Mouse (Mus musculus): ENCODE measurements around the gene Zpld1. TPM values are rescaled to one million over a fixed set of nuclear protein-coding genes. Genes with fewer than 3 reads are reported as not detected.

The Zpld1 gene
- polyA plus RNA-seq, 1 experiment from 2014 or later, result not detected

GRCm38 (mm10) chr16:55277447-55277846 lies 20.3 kb downstream of the Zpld1 start:
- Histone ChIP-seq H3K9me3 (ENCODE audit: low read length) (no peaks in the 10 kb centered on the region), H3K27me3 (replicated peaks; ENCODE audit: insufficient read depth, low read length) (no peaks in the 10 kb centered on the region), H3K4me2 (replicated peaks; ENCODE audit: low read depth, low read length) (no peak overlapping the region), H3K36me3 (ENCODE audit: insufficient read depth, low read length) (no peaks in the 10 kb centered on the region), H3K27ac (ENCODE audit: low read length) (no peak overlapping the region), H3K4me1 (ENCODE audit: insufficient read depth, low read depth, low read length) (no peaks in the 10 kb centered on the region), H3K4me3 (ENCODE audit: low read depth, low read length) (no peak overlapping the region), H3K9ac (replicated peaks; ENCODE audit: low read depth) (no peak overlapping the region)
- TF ChIP-seq EP300 (IDR thresholded peaks at IDR 0.05), result no peak
- no peak for TF ChIP-seq CTCF (IDR thresholded peaks at IDR 0.05)
- DNase-seq (ENCODE audit: low spot score) (no peak), ATAC-seq (no peak)
- WGBS, result 93% methylated on average over 3 of the region's 3 CpGs

GRCm38 (mm10) chr16:55265281-55265680 lies 32.5 kb downstream of the Zpld1 start:
- no peak for DNase-seq (ENCODE audit: low spot score)
- no peak overlapping the region for H3K4me3 ChIP-seq (ENCODE audit: low read depth, low read length)
- 62% methylated on average over 4 of the region's 4 CpGs for WGBS

GRCm38 (mm10) chr16:55260862-55261574 lies 36.8 kb downstream of the Zpld1 start:
- Histone ChIP-seq H3K4me1 (ENCODE audit: insufficient read depth, low read depth, low read length) (no peaks in the 10 kb centered on the region), H3K36me3 (ENCODE audit: insufficient read depth, low read length) (no peaks in the 10 kb centered on the region), H3K9me3 (ENCODE audit: low read length) (no peaks in the 10 kb centered on the region), H3K4me3 (ENCODE audit: low read depth, low read length) (no peak overlapping the region), H3K27me3 (replicated peaks; ENCODE audit: insufficient read depth, low read length) (no peaks in the 10 kb centered on the region), H3K4me2 (replicated peaks; ENCODE audit: low read depth, low read length) (no peak overlapping the region), H3K9ac (replicated peaks; ENCODE audit: low read depth) (no peak overlapping the region), H3K27ac (ENCODE audit: low read length) (no peak overlapping the region)
- 43% methylated on average over 7 of the region's 7 CpGs for WGBS
- TF ChIP-seq CTCF (IDR thresholded peaks at IDR 0.05) (no peak), EP300 (IDR thresholded peaks at IDR 0.05) (no peak)
- DNase-seq (ENCODE audit: low spot score) (no peak), ATAC-seq (no peak)

More at GRCm38 (mm10) chr16:55265281-55265680, 32.5 kb downstream of the Zpld1 start:
- Histone ChIP-seq H3K27me3 (replicated peaks; ENCODE audit: insufficient read depth, low read length) (no peaks in the 10 kb centered on the region), H3K36me3 (ENCODE audit: insufficient read depth, low read length) (no peaks in the 10 kb centered on the region), H3K9me3 (ENCODE audit: low read length) (no peaks in the 10 kb centered on the region), H3K4me2 (replicated peaks; ENCODE audit: low read depth, low read length) (no peak overlapping the region), H3K9ac (replicated peaks; ENCODE audit: low read depth) (no peak overlapping the region), H3K27ac (ENCODE audit: low read length) (no peak overlapping the region), H3K4me1 (ENCODE audit: insufficient read depth, low read depth, low read length) (no peaks in the 10 kb centered on the region)
- TF ChIP-seq CTCF (IDR thresholded peaks at IDR 0.05) (no peak), EP300 (IDR thresholded peaks at IDR 0.05) (no peak)
- no peak for ATAC-seq

- ATAC-seq, result no peak
- H3K9me3 ChIP-seq (ENCODE audit: low read length), result no peaks in the 10 kb centered on the region
- H3K4me2 ChIP-seq (replicated peaks; ENCODE audit: low read depth, low read length), result no peak overlapping the region
- TF ChIP-seq CTCF (IDR thresholded peaks at IDR 0.05), result no peak
- no peak for TF ChIP-seq EP300 (IDR thresholded peaks at IDR 0.05)
- H3K4me3 ChIP-seq (ENCODE audit: low read depth, low read length), result no peak overlapping the region
- whole genome bisulfite sequencing, result 92% methylated on average over 6 of the region's 6 CpGs
- H3K36me3 ChIP-seq (ENCODE audit: insufficient read depth, low read length), result no peaks in the 10 kb centered on the region
- DNase-seq (ENCODE audit: low spot score), result no peak
- no peaks in the 10 kb centered on the region for H3K4me1 ChIP-seq (ENCODE audit: insufficient read depth, low read depth, low read length)
- no peaks in the 10 kb centered on the region for H3K27me3 ChIP-seq (replicated peaks; ENCODE audit: insufficient read depth, low read length)
- H3K27ac ChIP-seq (ENCODE audit: low read length), result no peak overlapping the region
- no peak overlapping the region for H3K9ac ChIP-seq (replicated peaks; ENCODE audit: low read depth)
Observed at GRCm38 (mm10) chr16:55259719-55260118, 38.1 kb downstream of the Zpld1 start.

- Histone ChIP-seq H3K4me3 (ENCODE audit: low read depth, low read length) (no peak overlapping the region), H3K9ac (replicated peaks; ENCODE audit: low read depth) (no peak overlapping the region), H3K36me3 (ENCODE audit: insufficient read depth, low read length) (no peaks in the 10 kb centered on the region), H3K27ac (ENCODE audit: low read length) (no peak overlapping the region), H3K4me1 (ENCODE audit: insufficient read depth, low read depth, low read length) (no peaks in the 10 kb centered on the region), H3K4me2 (replicated peaks; ENCODE audit: low read depth, low read length) (no peak overlapping the region), H3K9me3 (ENCODE audit: low read length) (no peaks in the 10 kb centered on the region), H3K27me3 (replicated peaks; ENCODE audit: insufficient read depth, low read length) (no peaks in the 10 kb centered on the region)
- TF ChIP-seq EP300 (IDR thresholded peaks at IDR 0.05) (no peak), CTCF (IDR thresholded peaks at IDR 0.05) (no peak)
- WGBS, result 41% methylated on average over 2 of the region's 2 CpGs
- ATAC-seq (no peak), DNase-seq (ENCODE audit: low spot score) (peak; percentile 55)
Observed at GRCm38 (mm10) chr16:55240996-55241395, 56.8 kb downstream of the Zpld1 start.

GRCm38 (mm10) chr16:55228995-55229622 lies 68.7 kb downstream of the Zpld1 start:
- no peak overlapping the region for H3K27ac ChIP-seq (ENCODE audit: low read length)
- H3K27me3 ChIP-seq (replicated peaks; ENCODE audit: insufficient read depth, low read length), result no peaks in the 10 kb centered on the region
- H3K4me1 ChIP-seq (ENCODE audit: insufficient read depth, low read depth, low read length), result no peaks in the 10 kb centered on the region
- DNase-seq (ENCODE audit: low spot score), result peak; percentile 12
- H3K9ac ChIP-seq (replicated peaks; ENCODE audit: low read depth), result no peak overlapping the region
- no peaks in the 10 kb centered on the region for H3K9me3 ChIP-seq (ENCODE audit: low read length)
- ATAC-seq, result peak; percentile 38; the same call in 1 of the 2 replicates
- H3K4me3 ChIP-seq (ENCODE audit: low read depth, low read length), result no peak overlapping the region
- 48% methylated on average over 1 of the region's 1 CpGs for WGBS
- TF ChIP-seq CTCF (IDR thresholded peaks at IDR 0.05), result no peak
- TF ChIP-seq EP300 (IDR thresholded peaks at IDR 0.05), result no peak
- H3K36me3 ChIP-seq (ENCODE audit: insufficient read depth, low read length), result no peaks in the 10 kb centered on the region
- no peak overlapping the region for H3K4me2 ChIP-seq (replicated peaks; ENCODE audit: low read depth, low read length)

Data from lung, postnatal 0 days (tissue).